Mouse (Mus musculus): ENCODE data around the gene Galnt17.

The Galnt17 gene

DNA sequence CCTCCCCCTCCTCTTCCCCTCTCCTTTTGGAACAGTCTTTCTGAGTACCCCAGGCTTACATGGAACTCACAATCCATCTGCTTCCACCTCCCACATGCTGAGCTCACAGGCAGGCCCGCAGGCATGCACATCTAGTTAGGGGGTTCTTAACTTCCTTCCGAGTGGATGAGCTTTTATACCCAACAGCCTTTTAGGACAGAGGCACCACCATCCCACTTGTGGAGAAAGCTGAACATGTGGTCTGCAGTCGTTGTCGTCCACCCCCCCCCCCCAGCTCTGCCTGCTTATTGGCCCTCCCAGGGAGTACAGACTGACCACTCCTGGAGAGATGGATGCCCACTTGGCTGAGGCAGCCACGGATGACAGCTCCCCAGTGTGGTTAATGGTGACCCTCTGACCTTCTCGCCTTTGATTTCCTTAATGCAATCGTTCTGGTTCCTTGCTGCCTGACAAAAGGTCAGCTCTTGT is 370.0 kb downstream of the Galnt17 start:
- no peak for DNase-seq (ENCODE audit: low read depth in 2 of 2, low spot score in 2 of 2)

DNA sequence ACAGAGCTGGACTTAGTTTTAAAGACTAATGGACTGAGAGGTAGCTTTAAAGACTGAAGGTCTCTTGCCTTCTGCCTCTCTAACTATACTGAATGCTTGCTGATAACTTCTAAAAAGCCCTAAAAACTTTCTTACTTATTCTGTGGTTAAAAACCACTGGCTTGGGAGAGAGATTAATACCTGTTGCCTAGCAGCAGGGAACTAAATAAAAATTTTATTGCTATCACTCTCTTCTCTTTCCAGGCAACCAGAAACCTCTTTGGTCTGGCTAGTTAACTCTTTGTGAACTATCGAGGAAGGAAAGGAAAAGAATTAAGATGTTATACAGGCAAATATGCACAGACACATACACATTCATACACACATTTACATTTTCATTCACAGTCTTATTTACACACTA is 377.3 kb downstream of the Galnt17 start:
- no peak for DNase-seq (ENCODE audit: low read depth in 2 of 2, low spot score in 2 of 2)

- no peak for DNase-seq (ENCODE audit: low read depth in 2 of 2, low spot score in 2 of 2)
These were observed 380.5 kb downstream of the Galnt17 start for GRCm38 (mm10) chr5:130927794-130928149.

DNA sequence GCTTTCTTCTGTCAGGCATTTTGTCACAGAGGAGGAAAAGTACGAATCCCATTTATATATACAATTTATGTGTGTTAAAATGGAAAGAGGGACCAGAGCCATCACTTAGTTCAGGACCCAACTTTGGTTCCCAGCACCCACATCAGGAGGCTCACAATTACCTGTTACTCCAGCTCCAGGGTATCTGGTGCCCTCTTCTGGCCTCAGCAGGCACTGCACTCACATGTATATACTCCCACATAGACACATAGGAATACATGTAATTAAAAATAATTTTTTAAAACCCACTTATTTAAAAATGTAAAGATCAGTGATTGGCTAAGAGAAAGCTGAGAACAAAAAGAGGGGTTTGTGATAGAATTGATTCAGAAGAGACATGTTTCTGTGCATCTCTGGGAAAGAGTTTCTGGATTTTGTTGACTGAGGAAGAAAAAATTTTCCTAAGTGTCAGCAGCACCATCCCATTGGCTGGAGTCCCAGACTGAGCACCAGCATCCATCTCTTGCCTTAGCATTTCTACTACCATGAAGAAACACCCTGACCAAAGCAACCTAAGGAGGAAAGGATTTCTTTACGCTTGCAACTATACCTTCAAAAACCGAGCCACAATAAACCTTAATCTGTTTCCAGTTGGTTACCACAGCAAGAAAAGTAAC is 381.0 kb downstream of the Galnt17 start:
- DNase-seq (ENCODE audit: low read depth in 2 of 2, low spot score in 2 of 2), result no peak

- no peak for DNase-seq (ENCODE audit: low read depth in 2 of 2, low spot score in 2 of 2)
These were observed 382.6 kb downstream of the Galnt17 start for GRCm38 (mm10) chr5:130925681-130926080.

- DNase-seq (ENCODE audit: low read depth in 2 of 2, low spot score in 2 of 2), result no peak
These were observed 384.0 kb downstream of the Galnt17 start for GRCm38 (mm10) chr5:130924245-130924827.

DNA sequence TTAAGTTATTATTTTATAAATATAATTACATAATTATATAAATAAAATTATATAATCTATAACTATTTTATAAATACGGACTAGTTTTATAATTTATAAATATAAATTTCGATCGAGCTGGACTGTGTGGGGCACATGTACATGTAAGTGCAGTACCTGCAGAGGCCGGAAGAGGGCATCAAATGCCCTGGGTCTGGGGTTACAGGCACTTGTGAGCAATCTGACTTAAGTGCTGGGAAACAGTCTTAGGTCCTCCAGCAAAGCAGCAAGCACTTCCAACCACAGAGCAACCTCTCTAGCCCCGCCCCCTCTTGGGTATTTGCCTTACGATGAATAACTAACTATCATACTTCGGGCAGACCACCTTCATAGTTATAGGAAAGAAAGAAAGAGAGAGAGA is 388.3 kb downstream of the Galnt17 start:
- DNase-seq (ENCODE audit: low read depth in 2 of 2, low spot score in 2 of 2), result no peak

DNA sequence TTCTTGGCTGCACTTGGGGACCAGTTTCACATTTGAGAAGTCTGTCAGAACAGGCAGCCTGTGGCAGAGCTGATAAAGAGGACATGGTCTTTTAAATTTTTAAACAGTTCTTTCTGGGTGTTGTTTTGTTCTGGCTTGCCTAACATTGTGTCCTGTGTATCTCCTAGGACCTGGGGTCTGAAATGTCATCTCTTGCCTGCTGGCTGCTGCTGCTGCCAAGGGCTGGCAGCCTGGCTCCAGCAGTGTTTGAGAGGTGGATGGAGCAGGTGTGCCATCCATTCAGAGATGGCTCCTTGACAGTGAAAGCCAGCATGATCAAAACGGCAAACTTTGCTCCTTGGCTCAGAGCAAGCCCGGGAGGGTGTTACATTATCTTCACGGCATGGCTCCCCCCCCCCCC is 393.7 kb downstream of the Galnt17 start:
- no peak for DNase-seq (ENCODE audit: low read depth in 2 of 2, low spot score in 2 of 2)

GRCm38 (mm10) chr5:130911551-130911950 is 396.7 kb downstream of the Galnt17 start:
- no peak for DNase-seq (ENCODE audit: low read depth in 2 of 2, low spot score in 2 of 2)

DNA sequence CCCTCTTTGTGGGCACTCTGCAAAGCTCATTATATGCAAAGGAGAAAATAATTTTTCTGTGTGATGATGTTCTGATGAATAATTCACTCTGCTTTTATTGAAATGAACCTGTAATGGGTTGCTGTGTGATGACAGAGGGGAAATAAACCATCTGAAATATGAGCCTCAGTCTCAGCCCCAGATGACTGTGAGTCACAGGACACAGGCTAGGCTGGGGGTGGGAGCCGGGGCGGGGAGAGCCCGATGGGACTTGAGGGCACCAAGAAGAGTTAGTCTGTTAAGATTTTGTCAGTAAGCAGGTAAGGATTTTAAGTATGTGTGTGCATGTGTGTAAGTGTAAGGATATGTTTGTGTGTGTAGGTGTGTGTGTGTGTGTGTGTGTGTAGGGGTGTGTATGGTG is 406.6 kb downstream of the Galnt17 start:
- DNase-seq (ENCODE audit: low read depth in 2 of 2, low spot score in 2 of 2), result no peak

- no peak for DNase-seq (ENCODE audit: low read depth in 2 of 2, low spot score in 2 of 2)
These were observed 412.3 kb downstream of the Galnt17 start for GRCm38 (mm10) chr5:130895991-130896390.

DNA sequence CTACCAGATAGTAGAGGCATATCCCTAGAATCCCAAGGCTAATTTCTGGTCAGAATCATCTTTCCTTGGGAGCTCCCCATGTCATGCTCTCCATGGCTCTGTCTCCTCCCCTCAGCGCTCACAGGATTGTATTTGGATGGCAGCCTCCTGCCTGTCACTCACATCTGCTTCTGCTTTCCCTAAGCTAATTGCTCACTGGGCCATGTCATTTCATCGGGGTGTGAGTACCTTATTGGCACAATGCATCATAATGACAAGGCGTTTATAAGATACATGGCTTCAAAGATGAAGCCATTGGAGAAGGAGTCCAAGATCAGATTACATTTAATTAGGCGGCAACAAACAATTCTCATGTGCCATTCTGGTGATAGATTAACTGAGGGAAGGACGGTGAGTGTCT is 416.6 kb downstream of the Galnt17 start:
- DNase-seq (ENCODE audit: low read depth in 2 of 2, low spot score in 2 of 2), result no peak

DNA sequence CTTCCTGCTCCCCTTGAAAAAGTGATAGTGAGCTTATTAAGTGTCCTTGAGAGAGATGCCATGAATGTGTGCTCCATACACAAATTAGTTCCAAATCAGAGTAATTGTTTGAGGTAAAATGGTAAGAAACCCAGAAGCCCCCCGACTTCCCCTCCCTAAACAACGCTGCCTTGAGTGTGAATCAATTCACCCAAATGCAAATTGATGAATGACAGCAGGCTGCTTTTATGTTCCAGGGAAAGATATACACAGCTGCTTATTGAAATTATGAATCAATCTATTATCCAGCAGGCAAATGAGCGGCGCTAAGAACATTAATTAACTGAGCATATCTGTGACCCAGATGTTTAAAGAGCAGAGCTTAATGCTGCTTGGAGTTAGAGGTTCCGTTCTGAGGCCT is 428.0 kb downstream of the Galnt17 start:
- DNase-seq (ENCODE audit: low read depth in 2 of 2, low spot score in 2 of 2), result no peak

DNA sequence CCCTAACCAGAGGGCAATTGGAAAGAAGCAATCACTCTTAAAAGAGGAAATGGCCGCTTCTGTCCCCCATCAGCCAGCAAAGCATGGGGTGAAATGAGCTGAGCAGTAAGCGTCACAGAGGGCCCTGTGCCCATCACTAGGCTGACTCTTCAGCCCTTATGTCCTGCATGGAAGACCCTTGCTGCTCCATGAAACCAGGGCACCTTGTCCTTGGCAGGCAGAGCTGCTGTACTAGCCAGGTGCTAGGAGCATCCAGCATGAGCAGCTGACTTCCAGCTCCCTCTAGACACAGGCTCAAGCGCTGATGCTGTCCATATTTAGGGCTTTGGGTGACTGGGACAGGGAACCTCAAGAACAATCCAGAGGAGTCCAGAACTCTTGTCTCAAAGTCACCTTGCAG is 432.9 kb downstream of the Galnt17 start:
- DNase-seq (ENCODE audit: low read depth in 2 of 2, low spot score in 2 of 2), result no peak

GRCm38 (mm10) chr5:130871086-130871485 is 437.2 kb downstream of the Galnt17 start:
- DNase-seq (ENCODE audit: low read depth in 2 of 2, low spot score in 2 of 2), result no peak

DNA sequence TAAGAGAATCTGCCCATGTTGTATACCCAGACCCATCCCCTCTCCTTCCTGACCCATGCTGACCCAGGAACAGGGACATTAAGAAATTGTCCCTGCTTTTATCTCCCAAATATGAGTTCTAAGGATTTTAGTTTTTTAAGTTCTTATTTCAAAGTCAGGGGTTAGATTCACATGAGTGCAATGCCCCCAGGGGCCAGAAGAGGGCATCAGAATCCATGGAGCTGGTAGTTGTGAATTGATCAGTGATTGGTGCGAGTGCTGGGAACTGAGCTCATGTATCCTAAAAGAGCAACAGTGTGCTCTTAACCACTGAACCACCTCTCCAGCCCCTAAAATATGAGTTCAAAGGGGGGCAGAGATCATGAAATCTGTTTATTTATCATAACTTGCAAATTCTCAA is 438.4 kb downstream of the Galnt17 start:
- DNase-seq (ENCODE audit: low read depth in 2 of 2, low spot score in 2 of 2), result no peak

DNA sequence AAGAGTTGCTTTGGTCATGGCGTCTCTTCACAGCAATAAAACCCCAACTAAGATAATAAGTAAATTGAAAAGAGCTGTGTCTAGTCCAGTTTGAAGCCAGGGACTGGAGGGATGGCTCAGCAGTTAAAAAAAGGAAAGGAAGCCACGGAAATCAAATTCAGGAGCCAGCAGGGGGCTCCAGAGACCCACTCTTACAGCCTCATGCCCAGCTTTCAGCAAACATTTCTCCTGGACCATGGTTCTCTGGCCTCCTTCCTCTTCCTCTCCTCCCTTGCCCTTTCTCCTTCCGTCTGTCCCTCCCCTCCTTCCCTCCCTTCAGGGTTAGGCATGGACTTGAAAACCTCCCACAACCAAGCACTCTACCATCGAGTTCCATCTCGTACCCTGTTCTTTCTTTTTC is 446.0 kb downstream of the Galnt17 start:
- DNase-seq (ENCODE audit: low read depth in 2 of 2, low spot score in 2 of 2), result no peak

- DNase-seq (ENCODE audit: low read depth in 2 of 2, low spot score in 2 of 2), result no peak
These were observed 448.6 kb downstream of the Galnt17 start for GRCm38 (mm10) chr5:130859736-130860135.

GRCm38 (mm10) chr5:130858706-130859105 is 449.6 kb downstream of the Galnt17 start:
- no peak for DNase-seq (ENCODE audit: low read depth in 2 of 2, low spot score in 2 of 2)

DNA sequence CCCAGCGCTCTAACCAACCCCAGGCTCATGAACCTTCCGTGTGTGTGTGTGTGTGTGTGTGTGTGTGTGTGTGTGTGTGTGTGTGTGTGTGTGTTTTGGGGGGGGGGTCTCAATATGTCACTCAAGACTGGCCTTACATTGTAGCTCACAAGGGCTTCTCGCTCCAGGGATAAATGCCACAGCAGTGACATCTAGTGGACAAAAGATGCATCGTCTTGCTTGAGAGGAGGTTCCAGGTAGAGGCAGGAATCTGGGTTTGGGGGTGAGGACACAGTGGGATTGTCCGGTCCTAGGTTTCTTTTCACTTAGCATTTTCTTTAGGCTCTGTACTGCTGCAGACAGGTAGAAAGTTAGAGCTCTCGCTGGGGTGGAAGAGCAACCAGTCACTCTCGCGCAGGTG is 450.1 kb downstream of the Galnt17 start:
- DNase-seq (ENCODE audit: low read depth in 2 of 2, low spot score in 2 of 2), result no peak

DNA sequence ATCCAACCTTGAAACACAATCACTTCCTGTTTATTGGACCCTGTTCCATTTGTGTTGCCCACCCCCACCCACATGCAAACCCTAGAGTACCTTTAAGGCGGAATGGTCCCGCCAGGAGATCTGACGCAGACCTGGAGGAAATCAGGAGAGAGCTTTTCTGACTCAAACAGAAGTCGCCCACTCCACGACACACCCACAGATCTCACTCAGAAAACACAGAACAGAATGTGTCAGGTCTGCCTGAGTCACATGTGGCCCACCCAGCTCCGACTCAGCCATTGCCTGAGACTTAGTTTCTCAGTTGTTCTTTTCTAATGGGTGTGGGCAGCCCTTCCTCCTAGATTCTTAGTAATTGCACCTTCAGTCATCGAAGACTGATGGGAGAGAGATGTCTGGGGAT is 453.9 kb downstream of the Galnt17 start:
- no peak for DNase-seq (ENCODE audit: low read depth in 2 of 2, low spot score in 2 of 2)

- DNase-seq (ENCODE audit: low read depth in 2 of 2, low spot score in 2 of 2), result no peak
These were observed 454.9 kb downstream of the Galnt17 start for GRCm38 (mm10) chr5:130853371-130853770.

- no peak for DNase-seq (ENCODE audit: low read depth in 2 of 2, low spot score in 2 of 2)
These were observed 456.1 kb downstream of the Galnt17 start for GRCm38 (mm10) chr5:130852182-130852581.
